Mouse (Mus musculus): ENCODE measurements at regions not wholly inside any gene's neighbourhood (a gene's known extent, or its start where the extent isn't known, plus 50 kb on each side); places are given as distances from the start of the nearest gene placed in this dataset.
"Not testable (repeated sequence)": the region's sequence is repeated elsewhere in the genome, so short reads cannot be mapped to it uniquely, and the experiment has no call there.

DNA sequence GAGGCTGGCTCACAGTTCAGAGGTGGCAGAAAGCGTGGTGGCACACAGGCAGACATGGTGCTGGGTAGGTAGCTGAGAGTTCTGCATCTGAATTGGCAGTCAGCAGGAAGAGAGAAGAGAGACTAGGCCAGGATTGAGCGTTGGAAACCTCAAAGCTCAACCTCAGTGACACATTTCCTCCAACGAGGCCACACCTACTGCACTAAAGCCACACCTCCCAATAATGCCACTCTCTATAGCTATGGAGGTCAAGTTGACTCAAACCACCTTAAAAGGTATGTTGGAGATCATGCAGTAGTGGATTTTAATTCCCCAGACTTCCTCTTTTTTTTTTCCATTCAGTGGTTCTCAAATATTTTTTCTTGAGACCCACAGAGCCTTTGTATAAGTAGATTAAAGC, 57.1 kb downstream of the Ccdc54 start:
- 75% methylated on average over 3 of the region's 3 CpGs for WGBS
- no peak for TF ChIP-seq CTCF (IDR thresholded peaks at IDR 0.05)
- TF ChIP-seq EP300 (IDR thresholded peaks at IDR 0.05) = no peak
- H3K27ac ChIP-seq (ENCODE audit: low read length) = no peak overlapping the region
- no peaks in the 10 kb centered on the region for H3K9me3 ChIP-seq (ENCODE audit: low read length)
- H3K4me1 ChIP-seq (ENCODE audit: insufficient read depth, low read depth, low read length) = no peaks in the 10 kb centered on the region
- no peaks in the 10 kb centered on the region for H3K27me3 ChIP-seq (replicated peaks; ENCODE audit: insufficient read depth, low read length)
- H3K36me3 ChIP-seq (ENCODE audit: insufficient read depth, low read length) = no peaks in the 10 kb centered on the region
- no peak overlapping the region for H3K4me3 ChIP-seq (ENCODE audit: low read depth, low read length)
- DNase-seq (ENCODE audit: low spot score) = no peak
- no peak for ATAC-seq
- no peak overlapping the region for H3K4me2 ChIP-seq (replicated peaks; ENCODE audit: low read depth, low read length)
- no peak overlapping the region for H3K9ac ChIP-seq (replicated peaks; ENCODE audit: low read depth)

DNA sequence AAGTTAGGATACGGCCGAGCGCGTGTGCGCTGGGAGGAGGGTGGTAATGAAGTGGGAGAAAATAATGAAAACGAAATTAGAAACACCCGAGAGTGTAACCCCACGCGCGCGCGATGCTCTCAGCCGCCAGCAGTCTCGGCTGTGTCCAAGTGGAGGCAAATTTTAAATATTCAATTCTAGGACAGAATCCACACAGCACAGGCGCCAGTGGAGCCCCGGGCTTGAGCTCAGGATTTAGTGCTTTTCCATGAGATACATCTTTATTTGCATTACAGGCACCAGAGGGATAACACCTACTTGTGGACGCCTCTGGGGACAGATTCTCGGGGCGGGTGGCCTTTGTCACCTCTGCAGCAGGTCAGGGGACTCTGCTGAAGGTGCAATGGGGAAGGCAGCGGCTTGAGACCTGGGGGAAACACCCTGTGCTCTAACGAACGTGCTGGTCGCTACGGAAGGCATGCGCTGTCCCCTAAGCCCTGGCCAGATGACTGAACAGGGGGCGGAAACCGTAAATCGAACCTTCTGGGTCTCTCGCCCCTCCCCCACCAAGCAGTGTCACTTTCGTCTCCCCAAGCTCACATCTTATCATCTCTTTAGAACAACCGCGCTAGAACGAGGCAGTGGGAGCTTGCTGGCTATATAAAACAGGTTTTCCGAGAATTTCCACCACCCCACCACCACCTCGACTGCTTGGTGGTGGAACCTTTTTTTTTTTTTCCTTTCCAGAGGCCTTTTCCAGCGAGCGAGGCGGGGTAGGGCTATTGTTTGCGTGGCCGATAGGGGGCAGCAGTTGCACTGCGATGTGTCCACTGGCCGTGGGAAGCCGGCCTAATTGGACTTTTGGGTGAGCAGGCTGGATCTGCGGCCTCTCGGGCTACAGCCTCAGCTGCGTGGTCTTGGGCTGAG, 61.2 kb downstream of the Ccdc54 start:
- peak; percentile 94 for DNase-seq (ENCODE audit: low spot score)
- under 1% methylated on average over 46 of the region's 46 CpGs for WGBS
- no peaks in the 10 kb centered on the region for H3K4me1 ChIP-seq (ENCODE audit: insufficient read depth, low read depth, low read length)
- no peaks in the 10 kb centered on the region for H3K27me3 ChIP-seq (replicated peaks; ENCODE audit: insufficient read depth, low read length)
- TF ChIP-seq CTCF (IDR thresholded peaks at IDR 0.05) = peak; percentile 93
- TF ChIP-seq EP300 (IDR thresholded peaks at IDR 0.05) = no peak
- H3K27ac ChIP-seq (ENCODE audit: low read length) = peak overlapping the region; percentile 85
- H3K4me3 ChIP-seq (ENCODE audit: low read depth, low read length) = peak overlapping the region; percentile 59
- peak overlapping the region; percentile 98 for H3K4me2 ChIP-seq (replicated peaks; ENCODE audit: low read depth, low read length)
- H3K36me3 ChIP-seq (ENCODE audit: insufficient read depth, low read length) = no peaks in the 10 kb centered on the region
- peak overlapping the region; percentile 58; the same call in 1 of the 2 replicates for H3K9ac ChIP-seq (replicated peaks; ENCODE audit: low read depth)
- no peaks in the 10 kb centered on the region for H3K9me3 ChIP-seq (ENCODE audit: low read length)
- peak; percentile 60 for ATAC-seq

DNA sequence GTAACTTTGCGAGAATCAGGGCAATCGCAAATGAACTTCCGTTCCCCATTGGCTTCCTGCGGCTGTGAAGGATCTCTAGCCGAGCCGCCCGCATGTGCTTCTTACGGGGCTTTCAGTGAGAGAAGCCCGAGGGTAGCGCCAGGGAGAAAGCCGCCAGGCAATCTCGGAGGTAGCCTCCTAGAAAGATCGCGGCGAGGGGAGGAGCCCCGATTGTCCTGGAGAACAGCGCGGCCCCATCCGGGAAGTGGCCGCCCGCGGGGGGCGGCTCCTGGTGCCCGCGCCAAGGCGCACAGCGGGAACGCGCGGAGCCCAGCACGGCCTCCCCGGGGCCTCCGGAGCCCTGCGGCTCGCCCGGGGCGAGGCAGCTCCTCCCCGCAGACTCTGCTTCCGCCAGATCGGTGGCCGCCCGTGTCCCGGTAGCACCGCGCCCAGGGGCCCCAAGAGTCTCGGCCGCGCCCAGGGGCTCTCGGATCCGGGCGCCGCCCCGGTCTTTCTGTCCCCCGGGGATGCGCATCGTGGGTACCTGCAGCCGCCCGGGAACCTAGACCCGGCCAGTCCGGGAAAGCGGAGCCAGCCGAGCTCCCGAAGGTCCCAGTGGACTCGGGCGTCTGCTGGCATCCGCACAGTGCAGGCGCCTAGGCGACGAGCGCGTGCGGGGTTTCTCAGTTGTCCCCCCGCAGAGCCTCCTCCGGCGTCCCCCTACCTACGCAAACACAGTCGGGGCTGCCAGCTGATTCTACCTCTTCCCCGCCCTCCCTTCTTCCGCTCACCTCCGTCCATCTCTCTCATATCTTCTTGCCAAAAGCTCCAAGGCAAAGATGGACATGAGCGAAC, 62.1 kb downstream of the Ccdc54 start:
- TF ChIP-seq EP300 (IDR thresholded peaks at IDR 0.05) (no peak), CTCF (IDR thresholded peaks at IDR 0.05) (no peak)
- DNase-seq (ENCODE audit: low spot score) (peak; percentile 91), ATAC-seq (peak; percentile 93)
- Histone ChIP-seq H3K9ac (replicated peaks; ENCODE audit: low read depth) (peak overlapping the region; percentile 58), H3K27me3 (replicated peaks; ENCODE audit: insufficient read depth, low read length) (no peaks in the 10 kb centered on the region), H3K36me3 (ENCODE audit: insufficient read depth, low read length) (no peaks in the 10 kb centered on the region), H3K4me1 (ENCODE audit: insufficient read depth, low read depth, low read length) (no peaks in the 10 kb centered on the region), H3K9me3 (ENCODE audit: low read length) (no peaks in the 10 kb centered on the region), H3K4me2 (replicated peaks; ENCODE audit: low read depth, low read length) (peak overlapping the region; percentile 98), H3K4me3 (ENCODE audit: low read depth, low read length) (peak overlapping the region; percentile 59), H3K27ac (ENCODE audit: low read length) (peak overlapping the region; percentile 85)
- under 1% methylated on average over 61 of the region's 81 CpGs for WGBS

DNA sequence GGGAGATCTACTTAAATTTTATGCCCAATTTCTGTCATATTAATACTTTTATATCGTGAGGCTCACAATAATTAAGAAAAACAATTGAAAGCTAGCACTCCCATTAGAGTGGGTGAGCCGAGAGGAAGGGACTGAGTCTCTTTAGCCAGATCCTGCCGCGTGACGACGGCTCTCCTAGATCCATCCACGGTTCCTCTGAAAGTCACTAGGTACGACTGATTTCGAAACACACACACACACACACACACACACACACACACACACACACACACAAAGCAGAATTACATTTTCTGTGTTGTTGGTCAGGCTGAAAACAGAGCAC, 62.6 kb downstream of the Ccdc54 start:
- H3K4me1 ChIP-seq (ENCODE audit: insufficient read depth, low read depth, low read length) = no peaks in the 10 kb centered on the region
- H3K9ac ChIP-seq (replicated peaks; ENCODE audit: low read depth) = peak overlapping the region; percentile 58
- 1% methylated on average over 9 of the region's 9 CpGs for WGBS
- H3K4me2 ChIP-seq (replicated peaks; ENCODE audit: low read depth, low read length) = peak overlapping the region; percentile 98
- peak; percentile 43 for ATAC-seq
- no peaks in the 10 kb centered on the region for H3K27me3 ChIP-seq (replicated peaks; ENCODE audit: insufficient read depth, low read length)
- TF ChIP-seq CTCF (IDR thresholded peaks at IDR 0.05) = no peak
- no peak for TF ChIP-seq EP300 (IDR thresholded peaks at IDR 0.05)
- peak; percentile 73 for DNase-seq (ENCODE audit: low spot score)
- no peaks in the 10 kb centered on the region for H3K9me3 ChIP-seq (ENCODE audit: low read length)
- H3K4me3 ChIP-seq (ENCODE audit: low read depth, low read length) = peak overlapping the region; percentile 59
- H3K27ac ChIP-seq (ENCODE audit: low read length) = peak overlapping the region; percentile 85
- no peaks in the 10 kb centered on the region for H3K36me3 ChIP-seq (ENCODE audit: insufficient read depth, low read length)

- H3K27me3 ChIP-seq (replicated peaks; ENCODE audit: insufficient read depth, low read length); ATAC-seq; H3K27ac ChIP-seq (ENCODE audit: low read length); H3K4me1 ChIP-seq (ENCODE audit: insufficient read depth, low read depth, low read length); H3K9ac ChIP-seq (replicated peaks; ENCODE audit: low read depth); H3K4me2 ChIP-seq (replicated peaks; ENCODE audit: low read depth, low read length); H3K4me3 ChIP-seq (ENCODE audit: low read depth, low read length); H3K36me3 ChIP-seq (ENCODE audit: insufficient read depth, low read length); H3K9me3 ChIP-seq (ENCODE audit: low read length); DNase-seq (ENCODE audit: low spot score): not testable (repeated sequence)
- WGBS = 69% methylated on average over 5 of the region's 5 CpGs
Observed at GRCm38 (mm10) chr16:50526930-50527329, 64.0 kb downstream of the Ccdc54 start.

DNA sequence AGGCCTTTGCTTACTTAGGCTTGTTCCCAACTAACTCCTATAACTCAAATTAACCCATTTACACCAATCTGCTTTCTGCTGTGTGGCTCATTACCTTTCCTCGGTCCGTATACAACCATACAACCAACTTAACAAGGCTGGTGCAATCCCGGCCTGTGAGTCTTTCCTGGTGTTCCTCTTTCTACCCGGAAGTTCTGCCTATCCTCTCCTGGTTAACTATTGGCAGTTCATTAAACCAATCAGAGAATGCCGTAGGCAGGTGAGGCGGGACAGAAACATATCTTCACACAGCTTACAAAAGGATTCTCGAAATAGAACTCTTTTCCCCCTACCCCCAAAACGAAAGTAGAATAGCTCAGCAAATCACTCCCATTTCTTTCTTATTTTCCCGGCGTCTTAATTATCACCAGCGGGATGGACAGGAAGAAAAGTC, 65.0 kb downstream of the Ccdc54 start:
- H3K9me3 ChIP-seq (ENCODE audit: low read length) = no peaks in the 10 kb centered on the region
- DNase-seq (ENCODE audit: low spot score) (no peak), ATAC-seq (no peak)
- no peaks in the 10 kb centered on the region for H3K4me1 ChIP-seq (ENCODE audit: insufficient read depth, low read depth, low read length)
- no peak for TF ChIP-seq EP300 (IDR thresholded peaks at IDR 0.05)
- TF ChIP-seq CTCF (IDR thresholded peaks at IDR 0.05) = no peak
- no peak overlapping the region for H3K9ac ChIP-seq (replicated peaks; ENCODE audit: low read depth)
- 93% methylated on average over 11 of the region's 11 CpGs for WGBS
- no peak overlapping the region for H3K4me2 ChIP-seq (replicated peaks; ENCODE audit: low read depth, low read length)
- H3K36me3 ChIP-seq (ENCODE audit: insufficient read depth, low read length) = no peaks in the 10 kb centered on the region
- H3K27me3 ChIP-seq (replicated peaks; ENCODE audit: insufficient read depth, low read length) = no peaks in the 10 kb centered on the region
- H3K27ac ChIP-seq (ENCODE audit: low read length) = no peak overlapping the region
- no peak overlapping the region for H3K4me3 ChIP-seq (ENCODE audit: low read depth, low read length)
